18 mouse cellular contexts compared by ENCODE assay signal in genomic region chr3:116095312-116095711, GRCm38 (mm10).
"Had no signal": no experiment of that assay in that cellular context is flagged by ENCODE, and none has a peak within 500 bp of the region (broad histone marks: within the 10 kb centered on the region; RNA-seq: fewer than 3 reads in every experiment).

No protein-coding gene starts in this region.

- H3K27me3 ChIP-seq: midbrain, embryonic 12.5 days; neural tube, embryonic 12.5 days had no signal

- H3K36me3 ChIP-seq: midbrain, embryonic 10.5 days; midbrain, embryonic 12.5 days; neural tube, embryonic 12.5 days had no signal

- H3K27ac ChIP-seq: midbrain, embryonic 10.5 days; midbrain, embryonic 12.5 days; neural tube, embryonic 12.5 days had no signal

- H3K9me3 ChIP-seq: midbrain, embryonic 12.5 days had no signal

- H3K4me3 ChIP-seq: midbrain, embryonic 10.5 days; midbrain, embryonic 12.5 days; myocyte; neural tube, embryonic 12.5 days had no signal

- H3K4me2 ChIP-seq: lung, embryonic 14.5 days; midbrain, embryonic 12.5 days; neural tube, embryonic 12.5 days had no signal

- H3K4me1 ChIP-seq: midbrain, embryonic 12.5 days; neural tube, embryonic 12.5 days had no signal

- H3K9ac ChIP-seq: lung, embryonic 14.5 days; midbrain, embryonic 12.5 days; neural tube, embryonic 12.5 days had no signal

- DNase-seq: lung, adult 18-20 months; lung, postnatal 10 days; lung, postnatal 4 days; midbrain, embryonic 14.5 days; retina, postnatal 1 day; right cerebral cortex, adult 18-20 months; right cerebral cortex, postnatal 25 days; right cerebral cortex, postnatal 4 days; spleen, adult 18-20 months; thymus, adult 18-20 months; thymus, postnatal 14 days; thymus, postnatal 36 days had no signal

- ATAC-seq: midbrain, embryonic 16.5 days had no signal
